Mouse (Mus musculus) heart, embryonic 13.5 days (tissue): ENCODE data around the gene Rasa4. TPM values are rescaled to one million over a fixed set of nuclear protein-coding genes. Genes with fewer than 3 reads are reported as not detected.
"Not testable (repeated sequence)": the region's sequence is repeated elsewhere in the genome, so short reads cannot be mapped to it uniquely, and the experiment has no call there.

Experiments used
- ATAC-seq: fragments of 200-750 bp; cut with Nextera tagmentation; 2 replicates; pipeline ENCODE4 v1.8.0; 2017; ENCODE audit warnings: moderate TSS enrichment; ENCODE audit not compliant: insufficient number of reproducible peaks, low FRiP score, low TSS enrichment; ENCODE audit errors: extremely low read depth
- H3K27ac ChIP-seq: fragments of 300-500 bp; sonication (generic); replicated peaks from 2 replicates; pipeline ENCODE4 v1.5.1; 2015; ENCODE audit warnings: moderate library complexity, mild to moderate bottlenecking, inconsistent platforms
- H3K27me3 ChIP-seq: fragments of 300-500 bp; sonication (generic); replicated peaks from 2 replicates; pipeline ENCODE4 v1.6.1; 2015; ENCODE audit warnings: mild to moderate bottlenecking, inconsistent platforms
- H3K36me3 ChIP-seq: fragments of 300-500 bp; sonication (generic); 2 replicates; pipeline ENCODE4 v1.6.1; 2015; ENCODE audit warnings: mild to moderate bottlenecking, inconsistent platforms
- H3K4me1 ChIP-seq: fragments of 300-500 bp; sonication (generic); 2 replicates; pipeline ENCODE4 v1.6.1; 2015; ENCODE audit warnings: inconsistent platforms
- H3K4me2 ChIP-seq: fragments of 300-500 bp; sonication (generic); 2 replicates; pipeline ENCODE4 v1.6.1; 2015; ENCODE audit warnings: inconsistent platforms, mild to moderate bottlenecking, moderate library complexity
- H3K4me3 ChIP-seq: fragments of 300-500 bp; sonication (generic); 2 replicates; pipeline ENCODE4 v1.5.1; 2015; ENCODE audit warnings: moderate library complexity, mild to moderate bottlenecking, inconsistent platforms
- H3K9ac ChIP-seq: fragments of 300-500 bp; sonication (generic); 2 replicates; pipeline ENCODE4 v1.6.1; 2015; ENCODE audit warnings: inconsistent platforms, mild to moderate bottlenecking, moderate library complexity
- H3K9me3 ChIP-seq: fragments of 300-500 bp; sonication (generic); 2 replicates; pipeline ENCODE4 v1.6.1; 2016; ENCODE audit warnings: inconsistent platforms
- WGBS: fragments of 180-500 bp; shearing (Covaris S2); methylation state at CpG from one replicate; pipeline ENCODE4 v1.1.7; 2015; ENCODE audit warnings: mixed read lengths; 5-methylcytosine and 5-hydroxymethylcytosine counted together
- polyA plus RNA-seq: library from polyadenylated mRNA; unstranded; fragments of >200 nt; fragmentation: Nextera tagmentation; extraction: Ambion mirVana; gene quantifications from 2 replicates; pipeline ENCODE4 v1.2.1, GENCODE M21; 2015

Rasa4 gene
- polyA plus RNA-seq, 1 experiment from 2014 or later: 1.6 TPM

DNA sequence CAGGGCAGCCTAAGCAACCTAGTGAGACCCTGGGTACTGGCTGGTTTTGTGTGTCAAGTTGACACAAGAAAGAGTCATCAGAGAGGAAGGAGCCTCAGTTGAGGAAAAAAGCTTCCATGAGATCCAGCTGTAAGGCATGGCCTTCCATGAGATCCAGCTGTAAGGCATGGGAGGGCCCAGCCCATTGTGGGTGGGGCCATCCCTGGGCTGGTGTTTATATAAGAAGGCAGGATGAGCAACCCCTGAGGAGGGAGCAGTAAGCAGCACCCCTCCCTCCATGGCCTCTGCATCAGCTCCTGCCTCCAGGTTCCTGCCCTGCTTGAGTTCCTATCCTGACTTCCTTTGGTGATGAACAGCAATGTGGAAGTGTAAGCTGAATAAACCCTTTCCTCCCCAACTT is 35.2 kb upstream of the Rasa4 start:
- H3K27ac ChIP-seq, H3K4me3 ChIP-seq, H3K9ac ChIP-seq, ATAC-seq, H3K9me3 ChIP-seq, H3K4me2 ChIP-seq, H3K27me3 ChIP-seq, H3K36me3 ChIP-seq: not testable (repeated sequence)
- H3K4me1 ChIP-seq: peaks cover 18% of the 10 kb centered on the region

DNA sequence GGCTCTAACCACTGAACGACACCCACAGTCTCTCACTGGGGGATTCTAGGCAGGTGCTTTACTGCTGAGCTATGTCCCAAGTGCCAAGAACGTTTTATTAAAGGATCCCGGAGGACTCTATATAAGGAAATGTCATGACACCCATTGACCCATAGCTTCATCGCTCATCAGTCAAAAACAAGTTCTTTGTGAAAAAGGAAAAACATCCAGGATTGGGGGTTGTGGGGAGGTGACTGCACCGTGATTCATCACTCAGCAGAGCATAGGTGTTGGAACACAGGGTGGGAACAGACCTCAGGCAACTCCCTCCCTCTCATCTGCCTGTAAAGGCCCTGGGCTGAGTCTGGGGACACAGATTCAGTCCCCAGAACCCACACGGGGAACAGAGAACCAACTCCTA is 33.8 kb upstream of the Rasa4 start:
- no peaks in the 10 kb centered on the region for H3K9me3 ChIP-seq
- ATAC-seq: no peak
- no peak overlapping the region for H3K4me2 ChIP-seq
- 61% methylated on average over 6 of the region's 6 CpGs for WGBS
- peaks cover 18% of the 10 kb centered on the region for H3K4me1 ChIP-seq
- H3K9ac ChIP-seq: no peak overlapping the region
- no peaks in the 10 kb centered on the region for H3K27me3 ChIP-seq
- peak overlapping the region; percentile 16; the same call in 1 of the 2 replicates for H3K27ac ChIP-seq
- no peak overlapping the region for H3K4me3 ChIP-seq
- no peaks in the 10 kb centered on the region for H3K36me3 ChIP-seq

DNA sequence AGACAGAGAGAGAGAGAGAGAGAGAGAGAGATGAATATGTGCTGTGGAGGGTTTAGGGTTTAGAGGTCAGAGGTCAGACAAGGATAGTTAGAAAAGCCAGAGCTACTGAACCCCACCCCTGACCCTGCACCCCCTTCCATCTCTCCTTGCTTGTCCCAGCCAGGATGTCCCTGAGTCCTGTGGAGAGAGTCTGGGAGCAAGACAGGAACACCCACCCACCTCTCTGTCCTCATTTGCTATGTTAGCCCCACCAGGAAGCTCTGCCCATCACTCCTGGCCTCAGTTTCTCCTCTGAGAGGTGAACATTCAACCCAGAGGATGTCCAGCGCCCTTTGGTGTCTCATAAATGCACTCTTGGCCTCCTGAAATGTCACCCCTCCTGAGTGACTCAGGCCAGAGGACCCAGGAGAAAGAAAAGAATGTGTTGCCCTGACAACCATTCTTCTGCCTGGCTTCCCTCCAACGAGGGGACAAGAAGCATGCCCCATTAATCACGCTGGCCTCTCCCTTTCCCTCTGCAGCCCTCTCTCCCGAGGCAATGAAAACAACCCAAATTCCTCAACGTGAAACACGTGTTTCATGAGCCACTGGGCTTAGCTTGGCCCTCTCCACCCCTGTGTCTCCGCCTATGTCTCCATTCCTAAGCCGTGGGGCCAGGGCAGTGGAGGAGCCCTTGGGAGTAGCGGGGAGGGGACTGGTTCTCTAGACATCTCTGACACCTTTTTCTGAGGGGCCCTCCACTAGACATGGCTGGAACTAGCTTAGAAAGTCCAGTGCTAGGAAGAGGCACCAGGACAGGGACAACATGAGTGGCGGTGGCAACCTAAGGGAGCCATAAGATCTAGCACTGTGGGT is 32.3 kb upstream of the Rasa4 start:
- no peaks in the 10 kb centered on the region for H3K9me3 ChIP-seq
- no peak overlapping the region for H3K4me3 ChIP-seq
- peaks cover 18% of the 10 kb centered on the region for H3K4me1 ChIP-seq
- peak overlapping the region; percentile 39 for H3K4me2 ChIP-seq
- peak overlapping the region; percentile 89 for H3K27ac ChIP-seq
- H3K36me3 ChIP-seq: no peaks in the 10 kb centered on the region
- peak; percentile 53 for ATAC-seq
- peaks cover 1% of the 10 kb centered on the region; the same call in 1 of the 2 replicates for H3K27me3 ChIP-seq
- 0 out of 2 replicates have a peak overlapping the region, but pooled peaks have one; percentile 20 for H3K9ac ChIP-seq
- WGBS: 12% methylated on average over 10 of the region's 10 CpGs

DNA sequence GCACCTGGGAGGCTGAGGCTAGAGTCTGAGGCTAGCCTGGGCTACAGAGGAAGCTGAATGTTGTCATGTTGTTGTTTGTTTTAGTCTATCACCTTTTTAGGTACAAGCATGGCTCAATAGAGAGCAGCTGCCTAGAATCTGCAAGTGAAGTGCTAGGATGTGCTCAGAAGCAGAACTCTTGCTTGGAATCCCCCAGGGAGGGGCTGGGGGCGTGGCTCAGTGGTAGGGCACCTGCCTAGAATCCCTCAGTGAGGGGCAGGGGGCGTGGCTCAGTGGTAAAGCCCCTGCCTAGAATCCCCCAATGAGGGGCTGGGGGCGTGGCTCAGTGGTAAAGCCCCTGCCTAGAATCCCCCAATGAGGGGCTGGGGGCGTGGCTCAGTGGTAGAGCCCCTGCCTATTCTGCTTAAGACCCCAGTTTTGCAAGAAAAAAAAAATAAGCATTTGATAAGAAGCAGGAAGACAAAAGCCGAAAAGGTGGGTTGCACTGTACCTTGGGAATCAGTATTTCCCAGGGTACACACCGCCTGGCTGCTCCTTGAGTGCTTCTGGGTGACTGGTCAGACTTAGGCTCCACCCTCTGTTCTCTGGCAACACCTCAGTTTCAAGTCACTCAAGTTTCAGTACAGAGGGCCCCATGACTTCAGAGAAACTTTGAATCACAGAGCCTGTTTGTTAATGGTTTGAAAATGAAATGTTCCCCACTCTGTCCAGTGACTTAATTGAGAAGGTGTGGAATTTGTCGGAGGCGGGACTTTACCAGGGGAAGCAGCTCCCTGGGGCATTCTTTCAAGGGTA is 30.7 kb upstream of the Rasa4 start:
- no peak for ATAC-seq

DNA sequence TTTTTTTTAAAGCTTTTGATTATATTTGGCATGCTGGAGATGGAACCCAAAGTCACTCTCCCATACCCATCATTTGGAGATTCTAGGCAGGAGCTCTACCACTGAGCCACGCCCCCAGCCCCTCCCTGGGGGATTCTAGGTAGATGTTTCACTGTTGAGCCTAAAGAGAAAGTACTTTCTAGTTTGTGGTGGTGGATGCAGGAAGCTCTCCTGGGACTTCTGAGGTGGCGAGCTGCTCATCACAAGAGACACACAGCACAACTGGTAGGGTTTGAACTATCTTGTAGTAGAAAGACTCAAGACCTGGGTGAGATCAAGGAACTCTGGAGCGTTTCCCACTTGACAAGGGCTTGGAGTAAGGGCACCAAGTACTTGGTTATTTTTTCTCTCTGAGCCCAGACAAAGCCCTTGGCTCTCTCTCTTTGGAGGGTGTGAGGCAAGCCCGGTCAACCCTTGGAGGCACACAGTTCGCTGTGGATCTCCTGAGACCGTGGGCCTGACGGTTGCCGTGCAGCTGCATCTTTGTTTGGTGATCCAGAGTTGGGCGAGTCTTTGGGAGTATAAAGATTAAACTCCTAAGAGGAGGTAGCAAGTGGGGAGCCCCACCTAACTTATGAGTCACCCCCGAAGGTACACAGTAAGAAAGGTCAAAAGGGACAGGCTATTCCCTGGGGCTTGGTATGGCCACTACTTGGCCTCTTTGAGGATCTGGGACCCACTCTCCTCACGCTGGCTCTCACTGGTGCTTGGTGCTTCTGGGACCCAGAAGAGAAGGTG is 29.2 kb upstream of the Rasa4 start, which contains the start of gene Upk3bl:
Upk3bl (plus strand) TSS at position 192 of the 777 bp plus-strand sequence.
- no peak within 1 kb of the TSS for H3K4me2 ChIP-seq
- H3K4me3 ChIP-seq: no peak within 1 kb of the TSS
- no peak within 1 kb of the TSS for H3K27ac ChIP-seq
- no peak for ATAC-seq
- peaks cover 30% of the 10 kb centered on the region for H3K27me3 ChIP-seq
- WGBS: 83% methylated on average over 11 of the region's 11 CpGs
- no peak within 1 kb of the TSS for H3K9ac ChIP-seq
- no peaks in the 10 kb centered on the region for H3K9me3 ChIP-seq
- no peaks in the 10 kb centered on the region for H3K36me3 ChIP-seq
- peaks cover 18% of the 10 kb centered on the region for H3K4me1 ChIP-seq

More for the DNA sequence above, 30.7 kb upstream of the Rasa4 start:
- no peaks in the 10 kb centered on the region for H3K9me3 ChIP-seq
- H3K27ac ChIP-seq: no peak overlapping the region
- H3K36me3 ChIP-seq: no peaks in the 10 kb centered on the region
- WGBS: 70% methylated on average over 8 of the region's 8 CpGs
- H3K27me3 ChIP-seq: peaks cover 15% of the 10 kb centered on the region
- no peak overlapping the region for H3K9ac ChIP-seq
- no peak overlapping the region for H3K4me2 ChIP-seq
- H3K4me3 ChIP-seq: no peak overlapping the region
- H3K4me1 ChIP-seq: peaks cover 18% of the 10 kb centered on the region

DNA sequence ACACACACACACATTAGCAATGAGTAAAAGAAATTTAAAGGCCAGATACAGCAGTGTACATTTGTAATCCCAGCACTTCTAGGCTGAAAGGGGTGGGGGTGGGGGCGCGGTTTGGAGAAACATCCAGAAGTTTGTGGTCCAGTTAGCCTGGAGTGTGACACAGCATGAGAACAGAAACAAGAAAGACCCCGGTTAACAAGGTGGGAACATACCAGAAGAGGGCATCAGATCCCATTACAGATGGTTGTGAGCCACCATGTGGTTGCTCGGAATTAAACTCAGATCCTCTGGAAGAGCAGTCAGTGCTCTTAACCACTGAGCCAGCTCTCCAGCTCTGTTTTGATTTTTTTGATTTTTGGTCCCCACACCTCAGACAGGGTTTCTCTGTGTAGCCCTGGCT is 27.7 kb upstream of the Rasa4 start:
- peaks cover 15% of the 10 kb centered on the region for H3K4me1 ChIP-seq
- H3K4me2 ChIP-seq: no peak overlapping the region
- no peak overlapping the region for H3K9ac ChIP-seq
- H3K36me3 ChIP-seq: no peaks in the 10 kb centered on the region
- H3K27me3 ChIP-seq: peaks cover 45% of the 10 kb centered on the region
- ATAC-seq: no peak
- H3K4me3 ChIP-seq: no peak overlapping the region
- 35% methylated on average over 4 of the region's 4 CpGs for WGBS
- no peak overlapping the region for H3K27ac ChIP-seq
- no peaks in the 10 kb centered on the region for H3K9me3 ChIP-seq

DNA sequence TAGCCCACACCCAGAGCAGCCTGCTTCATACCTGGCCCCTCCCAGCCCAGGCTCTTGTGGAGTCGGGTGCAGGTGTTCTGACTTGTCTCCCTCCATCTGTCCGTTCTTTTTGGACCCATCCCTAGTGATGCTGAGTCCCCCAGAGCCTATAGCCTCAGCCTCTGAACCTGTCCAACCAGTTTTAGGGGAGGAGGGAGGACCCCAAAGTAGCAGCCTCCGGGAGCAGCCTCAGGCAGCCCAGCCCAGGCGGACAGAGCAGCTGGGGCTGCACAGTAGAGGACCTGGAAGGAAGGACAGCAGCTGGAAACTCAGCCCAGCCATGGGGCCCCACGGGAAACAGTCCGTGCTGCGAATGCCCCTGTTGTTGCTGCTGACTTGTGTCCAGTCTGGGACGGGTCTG is 26.6 kb upstream of the Rasa4 start:
- 23% methylated on average over 8 of the region's 8 CpGs for WGBS
- peaks cover 4% of the 10 kb centered on the region for H3K4me1 ChIP-seq
- H3K9me3 ChIP-seq: no peaks in the 10 kb centered on the region
- H3K4me2 ChIP-seq: no peak overlapping the region
- no peak overlapping the region for H3K4me3 ChIP-seq
- H3K27ac ChIP-seq: no peak overlapping the region
- no peaks in the 10 kb centered on the region for H3K36me3 ChIP-seq
- no peak for ATAC-seq
- H3K9ac ChIP-seq: 0 out of 2 replicates have a peak overlapping the region, but pooled peaks have one; percentile 2
- H3K27me3 ChIP-seq: peaks cover 48% of the 10 kb centered on the region

DNA sequence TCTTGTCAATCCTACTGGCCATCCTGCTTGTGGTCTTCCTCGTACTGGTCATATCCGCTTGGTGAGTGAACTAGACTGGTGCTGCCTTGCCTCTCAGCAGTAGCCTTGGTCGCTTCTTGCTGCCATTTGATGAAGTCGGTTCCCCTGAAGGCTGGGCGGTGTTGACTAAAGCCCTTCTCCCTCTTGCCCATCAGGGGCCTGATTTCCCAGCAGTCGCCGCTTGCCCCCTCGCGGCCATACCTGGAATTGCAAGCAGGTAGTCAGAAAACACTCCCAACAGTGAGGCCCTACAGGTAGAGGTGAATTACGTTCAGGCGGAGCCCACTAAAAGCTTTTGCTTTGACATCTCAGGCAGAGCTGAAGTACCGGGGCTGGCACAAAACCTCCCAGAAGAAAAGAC is 22.1 kb upstream of the Rasa4 start:
- 12% methylated on average over 12 of the region's 12 CpGs for WGBS
- no peak overlapping the region for H3K4me2 ChIP-seq
- no peaks in the 10 kb centered on the region for H3K4me1 ChIP-seq
- H3K4me3 ChIP-seq: no peak overlapping the region
- H3K9me3 ChIP-seq: no peaks in the 10 kb centered on the region
- H3K9ac ChIP-seq: no peak overlapping the region
- ATAC-seq: no peak
- peaks cover 51% of the 10 kb centered on the region for H3K27me3 ChIP-seq
- H3K27ac ChIP-seq: no peak overlapping the region
- no peaks in the 10 kb centered on the region for H3K36me3 ChIP-seq

DNA sequence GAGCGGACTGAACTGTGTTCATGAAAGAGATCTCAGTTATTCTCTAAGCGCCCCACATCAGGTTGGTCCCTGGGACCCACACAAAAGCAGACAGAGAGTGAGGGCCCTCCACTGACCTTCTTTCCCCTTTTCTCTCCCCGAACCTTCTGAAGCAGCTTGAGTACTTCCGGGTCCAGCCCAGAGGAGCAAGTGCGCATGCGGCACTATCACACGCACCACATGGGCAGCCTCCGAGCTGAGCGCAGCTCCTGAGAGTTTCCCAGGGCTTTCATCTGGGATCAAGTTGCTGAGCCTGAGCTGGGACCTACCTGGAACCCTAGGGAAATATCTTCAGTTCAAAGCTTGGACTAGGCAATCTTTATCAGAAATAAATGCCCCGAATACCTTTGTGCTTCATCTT is 19.8 kb upstream of the Rasa4 start:
- Histone ChIP-seq H3K4me2 (no peak overlapping the region), H3K27me3 (peaks cover 41% of the 10 kb centered on the region), H3K4me1 (no peaks in the 10 kb centered on the region), H3K4me3 (no peak overlapping the region), H3K27ac (no peak overlapping the region), H3K9ac (no peak overlapping the region), H3K36me3 (no peaks in the 10 kb centered on the region), H3K9me3 (no peaks in the 10 kb centered on the region)
- WGBS: 80% methylated on average over 10 of the region's 10 CpGs
- no peak for ATAC-seq

DNA sequence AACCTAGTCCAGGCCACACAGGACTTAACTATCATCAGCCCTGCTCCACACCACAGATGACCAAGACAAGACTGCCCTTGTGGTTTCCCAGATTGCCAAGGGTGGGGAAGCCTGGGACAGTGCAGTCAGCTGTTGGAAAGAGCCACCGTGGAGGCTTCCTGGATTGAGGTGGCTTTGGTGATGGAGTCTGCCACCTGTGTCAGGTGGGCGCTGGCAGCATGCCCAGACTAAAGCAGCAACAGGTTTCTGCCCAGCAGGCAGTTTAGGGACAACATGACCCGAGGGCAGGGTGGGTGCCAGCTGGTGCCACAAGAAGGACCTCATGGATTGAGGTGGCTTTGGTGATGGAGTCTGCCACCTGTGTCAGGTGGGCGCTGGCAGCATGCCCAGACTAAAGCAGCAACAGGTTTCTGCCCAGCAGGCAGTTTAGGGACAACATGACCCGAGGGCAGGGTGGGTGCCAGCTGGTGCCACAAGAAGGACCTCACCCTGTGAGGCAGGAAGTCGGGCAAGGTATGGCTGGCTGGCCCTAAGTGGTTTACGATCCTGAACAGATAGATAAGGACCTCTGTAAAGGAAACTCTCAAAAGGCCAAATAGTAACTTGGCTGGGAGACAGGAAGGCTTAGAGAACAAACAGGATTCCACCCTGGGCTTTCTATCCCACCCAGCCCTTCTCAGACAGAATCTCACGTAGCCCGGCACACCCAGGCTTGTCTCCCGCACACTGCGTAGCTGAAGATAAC is 17.1 kb upstream of the Rasa4 start:
- H3K27ac ChIP-seq, H3K4me2 ChIP-seq, H3K4me3 ChIP-seq, H3K9me3 ChIP-seq, H3K4me1 ChIP-seq, ATAC-seq, H3K36me3 ChIP-seq, H3K9ac ChIP-seq: not testable (repeated sequence)
- H3K27me3 ChIP-seq: peaks cover 20% of the 10 kb centered on the region
- 57% methylated on average over 11 of the region's 11 CpGs for WGBS
